Mouse (Mus musculus): ENCODE measurements around the gene Gm21708. TPM values are rescaled to one million over a fixed set of nuclear protein-coding genes. Genes with fewer than 3 reads are reported as not detected.
"Not testable (repeated sequence)": the region's sequence is repeated elsewhere in the genome, so short reads cannot be mapped to it uniquely, and the experiment has no call there.

The Gm21708 gene
- not detected for polyA plus RNA-seq (2017; shearing (Covaris generic))

- ATAC-seq = not testable (repeated sequence)
These were observed at the start of gene Gm21708, which contains the start of gene Gm21704 for GRCm38 (mm10) chrY:3410067-3410466. TSS of gene Gm21708 (minus strand) at chrY:3410167. TSS of gene Gm21704 (minus strand) at chrY:3410167.

Other genes starting within 250 kb of the Gm21708 start
- not detected for gene Gm21677, start 103.7 kb downstream of the Gm21708 start, polyA plus RNA-seq (2017; shearing (Covaris generic))
- not detected for gene Gm21693, start 64.8 kb downstream of the Gm21708 start, polyA plus RNA-seq (2017; shearing (Covaris generic))
- not detected for gene Gm21704, start within 50 bp of the Gm21708 start, polyA plus RNA-seq (2017; shearing (Covaris generic))